Mouse (Mus musculus): ENCODE results near the gene Dmwd.

DNA sequence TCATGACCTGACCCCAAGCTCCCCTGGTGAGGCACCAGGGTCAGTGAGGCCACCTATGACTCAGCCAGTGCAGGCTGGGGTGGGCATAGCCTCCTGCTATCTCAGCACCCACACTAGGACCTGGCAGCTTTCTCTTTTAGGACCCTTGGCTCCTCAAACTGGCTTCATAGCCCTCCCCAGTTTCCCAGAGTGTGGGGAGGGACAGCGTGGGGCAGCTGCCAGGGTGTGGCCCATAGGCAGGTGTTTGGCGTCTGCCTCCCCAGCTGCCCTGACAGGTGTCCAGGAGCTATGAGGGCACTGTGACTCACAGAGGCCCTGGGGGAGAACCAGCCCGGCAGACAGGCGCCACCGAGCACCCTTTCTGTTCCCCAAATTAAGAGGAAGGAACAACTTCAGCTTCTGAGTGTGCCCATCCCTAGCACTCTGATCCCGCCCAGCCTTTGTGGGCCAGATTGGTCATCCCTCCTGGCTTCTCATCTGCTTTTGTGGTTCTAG, 8.3 kb downstream of the Dmwd start:
- TF ChIP-seq POLR2A (IDR thresholded peaks at IDR 0.05; ENCODE audit: low read depth, low read length) (peak; percentile 21; the same call in 1 of the 2 replicates), CTCF (IDR thresholded peaks at IDR 0.05; ENCODE audit: borderline replicate concordance, insufficient read depth, low read length) (no peak)

All from embryonic fibroblast, embryonic 13.5 days (primary cell).